Mouse (Mus musculus) 3134 (cell line): ENCODE results near the gene Atp1a2.

ENCODE experiments used
- DNase-seq: peaks from one replicate; pipeline ENCODE4 v3.0.0-alpha.2; 2011; ENCODE audit warnings: low spot score; ENCODE audit not compliant: insufficient read length; ENCODE audit errors: extremely low read depth

Atp1a2 gene

DNA sequence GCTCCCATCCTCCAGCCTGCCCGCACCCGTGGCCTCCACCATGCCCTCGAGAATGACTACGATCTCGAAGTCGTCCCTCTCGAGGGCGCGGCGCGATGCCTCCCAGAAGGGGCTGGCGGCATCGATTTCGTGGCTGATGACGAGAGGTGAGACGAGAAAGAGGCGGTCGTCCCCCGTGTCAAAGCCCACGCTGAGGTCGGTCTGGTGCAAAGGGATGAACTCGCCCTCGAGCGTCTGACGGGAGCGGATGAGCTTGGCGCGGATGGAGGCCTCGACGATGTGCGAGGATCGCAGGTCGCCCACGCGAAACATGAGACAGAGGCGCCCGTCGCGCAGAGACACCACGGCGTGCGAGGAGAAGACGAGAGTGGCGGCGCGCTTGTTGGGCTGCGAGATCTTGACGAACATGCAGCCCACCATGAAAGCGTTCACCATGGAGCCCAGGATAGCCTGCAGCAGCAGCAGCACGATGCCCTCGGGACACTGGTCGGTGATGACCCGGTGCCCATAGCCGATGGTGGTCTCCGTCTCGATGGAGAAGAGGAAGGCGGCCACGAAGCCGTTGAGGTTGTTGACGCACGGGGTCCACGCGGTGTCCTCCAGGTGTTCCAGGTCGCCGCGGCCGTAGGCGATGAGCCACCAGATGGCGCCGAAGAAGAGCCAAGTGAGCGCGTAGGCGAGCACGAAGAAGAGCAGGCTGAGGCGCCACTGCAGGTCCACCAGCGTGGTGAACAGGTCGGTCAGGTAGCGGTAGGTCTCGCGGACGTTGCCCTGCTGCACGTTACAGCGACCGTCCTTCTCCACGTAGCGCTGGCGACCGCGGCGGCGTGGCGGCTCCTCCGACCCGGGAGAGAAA lies 28.0 kb upstream of the Atp1a2 start:
- no peak for DNase-seq

DNA sequence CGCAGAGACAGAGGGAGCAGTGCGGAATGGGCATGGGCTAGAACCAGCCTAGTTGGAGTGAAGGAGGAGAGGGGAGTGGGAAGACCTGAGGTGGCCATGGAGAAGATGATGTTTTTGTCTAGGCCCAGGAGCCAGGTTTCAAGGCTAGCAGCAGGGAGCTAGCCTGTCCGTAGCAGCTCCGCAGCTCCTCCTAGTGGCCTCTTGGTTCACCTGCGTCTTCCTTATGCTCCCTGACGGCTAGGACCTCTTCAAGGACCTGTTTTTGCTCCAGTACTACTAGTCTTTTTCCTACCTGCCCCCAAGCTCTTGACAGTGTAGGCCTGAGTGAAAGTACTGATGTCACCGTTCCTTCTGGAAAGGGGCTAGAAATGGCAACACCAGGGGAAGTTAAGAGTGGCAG lies 26.9 kb upstream of the Atp1a2 start:
- DNase-seq: no peak

DNA sequence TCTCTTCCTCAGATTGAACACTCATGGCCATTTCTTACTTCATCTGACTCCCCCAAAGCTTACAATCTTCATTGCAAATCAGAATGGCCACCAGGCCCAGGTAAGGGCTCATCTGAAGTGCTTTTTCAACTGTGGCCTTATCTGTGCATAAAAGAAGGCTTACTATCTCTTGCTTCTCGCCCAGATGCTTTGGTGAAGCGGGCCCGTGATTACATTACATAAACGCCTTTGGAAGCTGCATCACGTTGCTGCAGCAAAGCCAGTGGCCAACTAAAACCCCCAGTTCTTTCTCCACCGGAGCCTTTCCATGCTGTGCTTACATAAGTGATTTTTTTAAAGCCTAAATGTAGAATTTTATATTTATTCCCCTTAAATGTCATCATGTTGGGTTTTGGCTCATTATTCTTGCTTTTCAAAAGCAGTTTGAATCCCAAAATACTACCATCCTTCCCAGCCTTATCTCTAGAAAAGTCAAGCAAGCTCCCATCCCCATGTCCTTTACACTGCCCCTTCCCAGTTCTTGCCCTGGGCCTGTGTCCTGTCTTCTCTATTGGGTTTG lies 26.0 kb upstream of the Atp1a2 start:
- no peak for DNase-seq

DNA sequence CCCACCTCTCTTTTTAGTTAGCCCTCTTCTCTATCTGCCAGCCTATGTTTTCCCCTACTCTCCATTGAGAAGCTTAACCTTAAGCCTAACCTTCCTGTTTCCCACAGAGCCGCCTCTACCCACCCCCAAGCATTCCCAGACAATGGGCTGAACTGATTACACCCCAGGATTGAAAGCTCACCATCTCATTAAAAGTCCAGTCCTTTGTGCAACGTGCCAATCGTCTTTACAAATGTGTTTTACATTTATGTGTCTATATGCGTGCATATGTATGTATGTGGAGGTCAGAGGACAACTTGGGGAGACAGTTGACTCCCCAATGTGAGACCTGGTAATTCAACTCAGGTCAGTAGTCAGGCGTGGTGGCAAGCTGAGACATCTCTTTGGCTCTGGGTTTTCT lies 25.4 kb upstream of the Atp1a2 start:
- no peak for DNase-seq

DNA sequence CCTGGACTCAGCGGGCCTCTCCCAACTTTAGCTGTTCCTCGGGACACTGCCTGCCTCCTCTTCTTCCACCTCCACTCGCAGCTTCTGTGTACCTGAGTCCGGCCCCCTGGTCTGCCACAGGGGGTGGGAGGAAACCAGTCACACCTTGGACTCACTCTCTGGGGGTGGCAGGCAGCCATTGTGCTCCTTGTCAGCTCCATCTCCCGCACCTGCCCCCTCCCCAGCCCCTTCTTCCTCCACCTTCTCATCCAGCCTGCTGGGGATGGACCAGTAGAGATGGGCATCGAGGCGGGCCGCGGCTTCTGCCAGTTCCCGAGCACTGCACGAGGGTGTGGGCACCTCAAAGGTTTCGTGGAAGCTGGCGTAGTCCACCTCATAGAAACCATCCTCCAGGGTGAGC lies 24.9 kb upstream of the Atp1a2 start:
- no peak for DNase-seq

DNA sequence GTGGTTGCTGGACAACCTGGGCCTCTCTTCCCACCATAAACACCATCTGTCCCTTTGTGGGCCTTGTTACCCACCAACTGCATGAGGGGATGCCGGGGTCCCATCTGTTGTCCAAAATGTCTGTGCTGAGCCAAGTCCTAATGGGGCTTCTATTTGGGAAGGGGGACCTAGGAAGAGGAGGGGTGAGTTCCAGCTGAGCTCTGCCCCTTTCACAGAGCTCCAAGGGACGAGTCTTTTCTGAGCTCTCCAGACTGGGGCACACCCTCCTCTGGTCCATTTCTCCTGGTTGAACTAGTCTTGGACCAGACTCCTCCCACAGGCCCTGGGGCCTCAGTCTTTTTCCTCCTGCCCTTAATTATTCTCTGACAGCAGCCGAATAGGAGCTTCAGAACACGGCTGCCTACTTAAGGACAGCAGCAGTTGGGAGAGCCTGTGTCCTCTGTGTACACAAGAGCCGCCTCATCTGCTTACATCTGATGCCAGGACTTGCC lies 22.1 kb upstream of the Atp1a2 start:
- no peak for DNase-seq

DNA sequence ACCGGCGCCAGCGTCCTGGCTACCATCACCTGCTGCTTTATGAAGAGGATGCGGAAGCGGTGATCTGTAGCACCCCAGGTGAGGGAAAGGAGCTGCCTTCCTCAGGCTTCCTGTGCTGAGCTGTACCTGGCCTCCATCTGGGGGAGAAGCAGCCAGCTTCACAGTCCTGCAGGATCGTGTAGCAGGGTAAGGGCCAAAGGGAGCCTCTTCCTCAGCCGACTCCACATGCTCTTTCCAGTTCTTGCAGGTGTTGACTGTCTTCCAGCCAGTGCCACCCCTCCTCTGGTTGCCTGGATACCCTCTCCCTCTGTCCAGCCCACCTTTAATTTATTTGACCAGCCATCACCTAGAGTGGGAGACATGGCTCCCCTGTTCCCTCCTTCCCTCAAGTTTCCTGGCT lies 21.5 kb upstream of the Atp1a2 start:
- no peak for DNase-seq

DNA sequence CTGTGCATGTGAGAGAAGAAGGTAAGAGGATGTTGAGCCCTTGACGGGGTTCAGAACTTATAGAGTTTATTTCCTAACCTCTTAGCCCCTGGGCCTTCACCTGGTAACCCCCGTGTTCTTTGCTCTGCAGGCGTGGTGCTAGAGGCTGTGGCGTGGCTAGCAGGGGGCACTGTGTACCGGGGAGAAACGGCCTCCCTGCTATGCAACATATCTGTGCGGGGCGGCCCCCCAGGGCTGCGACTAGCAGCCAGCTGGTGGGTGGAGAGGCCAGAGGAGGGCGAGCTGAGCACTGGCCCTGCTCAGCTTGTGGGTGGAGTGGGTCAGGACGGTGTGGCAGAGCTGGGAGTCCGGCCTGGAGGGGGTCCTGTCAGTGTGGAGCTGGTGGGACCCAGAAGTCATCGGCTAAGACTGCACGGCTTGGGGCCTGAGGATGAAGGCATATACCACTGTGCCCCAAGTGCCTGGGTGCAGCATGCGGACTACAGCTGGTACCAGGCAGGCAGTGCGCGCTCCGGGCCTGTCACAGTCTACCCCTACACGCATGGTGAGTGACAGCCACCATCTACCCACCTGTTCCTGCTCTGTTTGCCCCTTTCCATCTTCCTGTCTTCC lies 20.7 kb upstream of the Atp1a2 start:
- no peak for DNase-seq

DNA sequence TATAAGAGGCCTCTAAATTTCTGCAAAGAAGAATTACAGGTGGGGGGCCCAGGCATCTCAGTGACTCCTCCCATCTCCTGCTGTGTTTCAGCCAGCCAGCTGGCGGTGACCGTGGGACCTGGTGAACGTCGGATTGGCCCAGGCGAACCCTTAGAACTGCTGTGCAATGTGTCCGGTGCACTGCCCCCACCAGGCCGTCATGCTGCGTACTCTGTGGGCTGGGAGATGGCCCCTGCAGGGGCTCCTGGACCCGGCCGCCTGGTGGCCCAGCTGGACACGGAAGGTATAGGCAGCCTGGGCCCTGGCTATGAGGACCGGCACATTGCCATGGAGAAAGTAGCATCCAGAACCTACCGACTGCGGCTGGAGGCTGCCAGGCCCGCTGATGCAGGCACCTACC lies 20.1 kb upstream of the Atp1a2 start:
- no peak for DNase-seq

DNA sequence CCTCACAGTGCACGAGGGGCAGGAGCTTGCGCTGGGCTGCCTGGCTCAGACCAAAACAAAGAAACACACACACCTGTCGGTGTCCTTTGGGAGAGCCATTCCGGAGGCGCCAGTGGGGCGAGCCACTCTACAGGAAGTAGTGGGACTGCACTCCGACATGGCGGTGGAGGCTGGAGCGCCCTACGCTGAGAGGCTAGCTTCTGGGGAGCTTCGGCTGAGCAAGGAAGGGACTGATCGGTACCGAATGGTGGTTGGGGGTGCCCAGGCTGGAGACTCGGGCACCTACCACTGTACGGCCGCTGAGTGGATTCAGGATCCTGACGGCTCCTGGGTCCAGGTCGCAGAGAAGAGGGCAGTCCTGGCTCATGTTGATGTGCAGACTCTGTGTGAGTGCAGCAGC lies 19.6 kb upstream of the Atp1a2 start:
- no peak for DNase-seq

DNA sequence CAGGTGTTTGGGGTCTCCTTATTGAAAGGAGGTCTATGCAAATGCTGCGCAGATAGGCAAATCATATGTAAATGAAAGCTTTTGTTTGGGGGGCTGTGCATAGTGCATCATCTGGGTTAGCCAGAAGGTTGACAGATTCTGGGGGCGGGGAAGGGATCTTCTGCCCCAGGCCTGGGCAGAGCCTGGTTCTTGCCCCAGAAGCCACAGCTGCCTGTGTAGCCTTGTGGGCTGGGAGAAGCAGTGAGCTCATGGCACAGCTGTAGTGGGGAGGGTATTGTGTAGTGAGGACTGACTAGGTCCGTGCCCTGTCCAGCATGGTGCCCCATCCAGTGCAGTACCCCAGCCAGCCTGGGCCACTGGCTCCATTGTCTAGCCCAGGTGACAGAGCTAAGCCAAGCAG lies 17.0 kb upstream of the Atp1a2 start:
- no peak for DNase-seq

DNA sequence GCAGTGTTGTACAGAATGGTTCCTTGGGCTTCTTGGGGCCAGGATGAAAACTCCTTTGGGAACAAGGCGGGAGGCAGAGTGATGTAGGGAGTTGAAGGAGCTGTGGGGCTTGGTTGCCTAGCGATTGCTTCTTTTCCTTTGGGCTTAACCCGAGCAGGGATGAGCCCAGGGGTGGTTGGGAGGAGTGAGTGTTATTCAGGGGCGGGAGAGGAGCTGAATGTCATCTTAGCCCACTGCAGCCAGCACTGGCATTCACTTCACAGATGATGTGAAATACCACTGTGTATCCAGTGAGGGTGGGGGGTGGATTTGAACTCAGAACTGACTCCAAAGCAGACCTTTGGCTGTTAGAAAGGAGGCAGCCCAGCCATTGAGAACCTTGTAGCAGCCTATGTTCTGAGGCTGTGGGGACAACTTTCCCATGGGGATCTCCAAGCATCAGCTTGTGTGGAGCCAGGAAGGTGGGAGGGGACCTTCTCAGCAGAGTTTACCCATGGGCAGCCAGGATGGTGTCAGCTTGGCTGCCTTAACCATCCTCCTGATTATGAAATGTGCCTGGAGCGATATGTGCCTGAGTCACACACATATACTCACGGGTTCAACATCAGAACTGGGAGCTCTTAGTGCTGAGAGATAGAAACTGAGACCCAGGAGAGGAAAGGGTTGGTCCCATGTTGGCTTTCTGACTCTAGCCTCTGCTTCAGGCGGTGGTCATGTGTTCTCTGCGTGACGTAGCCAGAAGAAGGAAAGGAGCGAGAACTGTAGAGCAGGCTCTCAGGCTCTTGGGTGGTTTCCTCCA lies 15.9 kb upstream of the Atp1a2 start:
- DNase-seq: no peak

DNA sequence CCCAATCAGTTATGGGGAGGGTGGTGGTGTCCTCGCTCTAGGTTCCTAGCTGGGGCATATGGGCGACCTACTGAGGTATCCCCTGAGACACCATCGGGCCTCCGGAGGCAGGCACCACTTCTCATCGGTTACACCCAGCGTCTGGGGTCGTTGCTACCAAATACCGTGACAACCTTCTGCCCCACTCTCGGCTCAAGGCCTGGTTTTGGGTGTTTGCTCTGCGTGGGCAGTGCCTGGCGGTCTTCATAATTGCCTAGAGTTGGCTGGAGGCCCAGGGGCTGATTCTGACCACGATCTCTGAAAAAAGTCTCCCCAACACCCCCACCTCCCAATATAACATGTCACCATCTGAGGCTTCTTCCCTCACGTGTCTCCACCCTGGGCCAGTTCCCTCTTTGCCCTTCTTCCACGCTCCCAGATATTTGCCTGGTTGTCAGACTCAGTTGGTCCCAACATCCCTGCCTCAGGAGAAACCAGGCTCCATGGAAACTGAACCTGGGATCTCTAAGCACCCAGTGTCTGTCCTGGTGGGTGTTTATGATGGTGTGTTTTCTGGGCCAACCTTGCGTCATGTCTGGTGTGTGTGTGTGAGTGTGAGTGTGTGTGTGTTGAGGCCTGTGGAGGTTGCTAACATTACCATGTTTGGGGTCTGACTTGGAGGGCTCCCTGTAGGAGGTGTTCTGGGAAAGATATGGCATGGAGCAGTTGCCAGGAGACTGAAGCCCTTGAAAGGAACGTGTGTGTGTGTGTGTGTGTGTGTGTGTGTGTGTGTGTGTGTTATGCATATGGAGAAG lies 15.1 kb upstream of the Atp1a2 start:
- no peak for DNase-seq

DNA sequence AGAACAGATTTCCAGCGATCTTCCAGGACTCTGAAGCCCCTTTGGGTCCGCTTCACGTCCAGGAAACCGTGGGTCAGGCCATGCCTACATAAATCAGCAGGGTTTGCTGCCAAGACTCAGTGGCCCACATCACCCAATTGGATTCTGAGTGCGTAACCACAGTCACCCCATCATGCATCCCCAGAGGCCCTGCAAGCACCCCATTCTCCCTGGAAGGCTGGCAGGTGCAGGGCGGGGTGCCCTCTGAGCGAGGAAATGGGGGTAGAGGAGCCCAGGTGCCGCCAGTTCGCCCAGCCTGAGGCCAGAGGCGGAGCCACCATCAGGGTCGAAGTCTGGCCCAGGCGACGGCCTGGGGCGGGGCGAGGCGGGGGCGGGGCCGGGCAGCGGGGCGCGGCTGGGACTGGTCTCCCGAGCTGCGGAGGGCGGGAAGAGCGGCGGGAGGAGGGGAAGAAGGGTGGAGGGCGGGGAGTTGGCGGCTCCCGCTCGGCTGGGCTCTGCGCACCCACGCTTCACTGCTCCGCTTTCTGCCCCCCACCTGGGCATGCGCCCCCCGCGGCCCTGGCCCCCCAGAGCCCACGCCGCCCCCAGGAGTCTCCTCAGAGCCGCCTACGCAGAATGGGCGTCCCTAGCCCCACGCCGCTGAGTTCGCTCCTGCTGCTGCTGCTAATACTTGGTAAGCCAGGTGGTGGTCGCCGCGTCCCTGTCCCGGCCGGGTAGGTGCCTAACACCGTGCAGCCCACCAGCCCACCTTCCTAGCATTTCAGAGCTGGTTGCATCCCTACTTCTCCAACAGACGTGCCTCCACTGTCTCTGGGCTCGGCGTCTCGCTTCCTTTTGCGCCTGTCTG lies 14.3 kb upstream of the Atp1a2 start:
- peak; percentile 92 for DNase-seq

DNA sequence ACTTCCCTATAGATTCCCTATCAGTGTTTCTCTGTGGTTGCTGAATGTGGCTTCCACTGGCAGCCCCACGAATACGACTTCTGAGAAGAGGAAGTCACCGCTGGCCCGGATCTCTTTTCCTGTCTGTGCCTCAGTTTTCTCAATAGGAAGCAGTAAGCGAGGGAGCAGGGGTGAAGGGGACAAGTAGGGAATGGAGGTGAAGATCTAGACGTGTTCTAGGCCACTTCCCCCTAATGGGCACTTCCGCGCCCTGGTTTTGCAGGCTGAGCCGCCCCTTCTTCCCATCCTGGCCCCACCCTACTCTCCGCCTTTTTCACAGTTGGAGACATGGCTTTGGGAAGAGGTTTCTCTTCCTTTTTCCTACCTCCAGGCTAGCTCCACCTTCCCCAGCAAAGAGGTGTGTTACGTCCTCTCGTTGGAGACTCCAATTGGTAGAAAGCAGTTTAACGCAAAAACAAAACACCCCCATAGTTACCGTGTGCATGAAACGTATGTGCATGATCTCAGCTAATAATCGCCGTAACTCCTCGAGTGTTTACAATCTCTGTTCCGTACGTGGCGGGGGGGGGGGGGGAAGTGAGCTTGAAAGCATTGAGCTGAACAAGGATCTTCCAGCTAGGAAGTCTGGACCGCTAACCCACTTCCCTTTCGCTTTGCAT lies 13.5 kb upstream of the Atp1a2 start:
- DNase-seq: peak; percentile 80

DNA sequence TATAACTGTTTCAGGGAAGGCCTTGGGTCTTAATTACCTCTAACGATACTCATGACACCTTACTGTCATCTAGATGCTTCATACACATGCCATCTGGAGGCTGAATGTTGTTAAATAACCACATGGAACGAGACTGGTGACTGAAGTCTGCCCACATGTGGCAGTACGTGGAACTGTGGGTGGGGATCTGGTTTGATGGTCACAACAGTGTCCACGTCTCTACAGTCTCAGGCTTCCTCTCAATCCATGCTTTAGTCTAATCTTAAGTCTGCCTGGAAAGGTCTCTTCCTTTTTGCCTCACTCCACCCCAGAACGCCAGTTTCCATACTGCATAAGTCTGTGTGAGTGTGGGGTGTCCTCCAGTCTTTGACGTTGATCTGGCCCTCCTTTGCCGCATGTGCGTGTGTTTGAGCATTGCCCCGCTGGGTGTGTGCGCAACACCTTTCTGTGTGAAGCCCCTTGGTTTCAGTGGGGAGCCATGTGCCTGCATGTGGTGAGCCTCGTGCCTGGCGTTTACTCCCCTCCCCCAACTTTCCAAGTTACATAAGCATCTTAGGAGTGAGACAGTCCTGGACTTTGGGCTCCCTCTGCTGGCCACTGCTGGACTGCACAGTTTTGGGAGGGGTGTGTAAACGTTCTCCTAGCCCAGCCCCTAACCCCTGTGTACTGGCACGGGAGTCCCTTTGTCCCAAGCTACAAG lies 12.0 kb upstream of the Atp1a2 start:
- DNase-seq: peak; percentile 83

DNA sequence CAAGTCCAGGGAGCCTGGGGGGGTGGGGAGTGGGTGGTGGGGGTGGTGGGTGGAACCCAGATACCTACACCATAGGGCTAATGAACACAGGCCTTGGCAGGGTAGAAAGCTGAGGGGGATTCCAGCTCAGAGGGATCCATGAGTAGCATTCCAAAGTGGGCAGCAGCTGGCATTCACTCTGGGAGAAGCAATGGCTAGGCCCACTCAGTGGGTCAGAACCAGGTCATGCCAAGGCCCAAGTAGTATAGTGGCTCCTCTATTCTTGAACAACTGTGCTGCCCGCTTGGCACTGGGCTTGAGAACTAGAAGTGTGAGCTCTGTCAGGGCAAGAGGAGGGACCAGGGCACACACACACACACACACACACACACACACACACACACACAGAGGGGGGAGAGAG lies 10.5 kb upstream of the Atp1a2 start:
- no peak for DNase-seq

DNA sequence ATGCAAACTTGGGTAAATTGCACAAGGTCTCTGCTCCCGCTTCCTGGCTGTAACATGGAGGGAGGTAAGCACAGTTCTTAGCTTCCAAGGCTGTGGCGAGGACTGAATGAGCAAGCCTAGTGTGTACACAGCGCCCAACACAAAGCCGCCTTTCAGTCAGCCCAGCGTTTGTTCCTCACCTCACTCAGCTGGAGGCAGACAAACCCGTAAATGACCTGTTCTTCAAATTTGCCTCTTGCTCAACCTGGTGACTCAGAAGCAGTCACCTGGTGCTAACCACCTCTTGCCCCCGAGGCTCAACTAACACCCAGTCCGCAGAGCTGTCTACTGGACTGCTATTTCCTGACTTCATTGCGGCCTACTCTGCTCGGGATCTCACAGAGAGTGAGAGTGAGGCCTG lies 10.1 kb upstream of the Atp1a2 start:
- DNase-seq: peak; percentile 52
